Mouse (Mus musculus): ENCODE data around the gene Crtac1. TPM values are rescaled to one million over a fixed set of nuclear protein-coding genes. Genes with fewer than 3 reads are reported as not detected.

Gene Crtac1
- polyA plus RNA-seq (2015; fragmentation: Nextera tagmentation; extraction: Ambion mirVana) = 0.53 and 0.87 TPM in 2 replicates

DNA sequence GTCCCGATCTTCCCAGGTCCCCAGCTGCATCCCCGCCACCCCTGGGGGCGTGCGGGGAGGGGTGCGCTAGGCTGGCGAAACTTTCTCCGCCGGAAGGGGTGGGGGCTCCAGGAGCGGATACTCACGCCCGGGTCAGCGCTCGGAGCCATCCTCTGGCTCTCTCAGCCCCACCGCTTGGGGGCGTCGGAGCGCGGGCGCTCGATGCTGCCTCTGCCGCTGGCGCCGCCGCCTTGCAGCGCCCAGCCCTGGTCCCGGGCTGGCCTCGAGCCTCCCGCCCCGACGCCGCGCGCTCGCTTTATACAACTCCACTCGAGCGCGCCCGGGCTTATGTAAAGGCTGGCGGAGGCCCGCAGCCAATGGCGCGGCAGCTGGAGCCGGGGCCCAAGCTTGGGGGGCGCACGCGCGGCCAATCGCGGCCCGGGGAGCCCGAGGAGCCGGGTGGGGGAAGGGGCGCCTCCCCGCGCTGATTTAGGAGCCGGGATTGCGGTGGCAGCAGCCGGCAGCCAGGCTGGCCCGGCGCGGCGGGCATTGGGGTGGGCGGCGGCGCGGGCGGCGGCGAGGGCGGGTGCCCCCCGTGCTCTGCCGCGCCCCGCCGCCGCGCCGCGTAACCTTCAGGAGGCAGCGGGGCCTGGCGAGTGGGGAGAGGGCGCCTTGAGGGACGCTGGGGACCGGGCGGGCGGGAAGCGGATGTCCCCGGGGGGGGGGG, at the start of gene Crtac1:
TSS of gene Crtac1 (minus strand) at position 299 of the 706 bp plus-strand sequence.
- DNase-seq (ENCODE audit: low spot score) = no peak

DNA sequence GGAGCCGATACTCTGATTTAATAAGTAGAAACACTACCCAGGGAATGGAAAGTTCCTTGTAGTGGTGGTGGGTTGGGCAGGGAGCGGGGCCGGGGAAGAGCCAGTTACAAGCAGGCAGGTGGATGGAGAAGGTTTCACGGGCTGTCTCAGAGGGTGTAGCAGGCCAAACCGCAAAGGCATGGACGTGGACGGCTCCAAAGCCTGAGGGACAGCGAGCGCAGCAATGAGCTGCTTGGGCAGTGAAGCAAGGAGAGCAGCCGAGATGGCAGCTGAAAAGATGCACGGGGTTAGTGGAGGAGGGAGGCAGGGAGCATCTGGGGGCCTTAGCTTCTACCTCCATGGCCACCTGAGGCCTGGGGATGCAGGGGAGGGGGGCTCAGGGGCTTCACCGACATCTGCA, 46.7 kb upstream of the Crtac1 start:
- DNase-seq (ENCODE audit: low spot score) = no peak

GRCm38 (mm10) chr19:42477769-42478168, 46.2 kb upstream of the Crtac1 start:
- no peak for DNase-seq (ENCODE audit: low spot score)

DNA sequence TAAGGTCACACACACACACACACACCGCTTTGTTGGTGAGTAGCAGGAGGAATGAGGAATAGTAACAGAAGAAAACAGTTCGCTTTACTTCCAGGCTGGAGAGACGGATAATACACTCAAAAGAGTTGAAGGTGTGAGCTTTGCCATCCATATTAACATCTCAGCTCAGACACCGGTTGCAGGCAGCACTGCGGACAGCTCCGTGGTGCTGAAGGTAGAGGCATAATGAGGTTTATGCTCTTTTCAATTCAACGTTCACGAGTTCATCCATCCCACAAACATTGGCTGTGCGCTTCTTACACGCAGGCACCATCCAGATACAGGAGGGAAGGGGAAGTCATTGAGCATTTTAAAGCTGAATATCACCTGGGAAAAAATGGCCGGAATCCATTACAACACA, 41.2 kb upstream of the Crtac1 start:
- DNase-seq (ENCODE audit: low spot score) = no peak

- no peak for DNase-seq (ENCODE audit: low spot score)
Measured at GRCm38 (mm10) chr19:42471571-42471970, 40.0 kb upstream of the Crtac1 start.

GRCm38 (mm10) chr19:42461851-42462250, 30.3 kb upstream of the Crtac1 start:
- DNase-seq (ENCODE audit: low spot score) = no peak

- no peak for DNase-seq (ENCODE audit: low spot score)
Measured at GRCm38 (mm10) chr19:42461353-42461752, 29.8 kb upstream of the Crtac1 start.

DNA sequence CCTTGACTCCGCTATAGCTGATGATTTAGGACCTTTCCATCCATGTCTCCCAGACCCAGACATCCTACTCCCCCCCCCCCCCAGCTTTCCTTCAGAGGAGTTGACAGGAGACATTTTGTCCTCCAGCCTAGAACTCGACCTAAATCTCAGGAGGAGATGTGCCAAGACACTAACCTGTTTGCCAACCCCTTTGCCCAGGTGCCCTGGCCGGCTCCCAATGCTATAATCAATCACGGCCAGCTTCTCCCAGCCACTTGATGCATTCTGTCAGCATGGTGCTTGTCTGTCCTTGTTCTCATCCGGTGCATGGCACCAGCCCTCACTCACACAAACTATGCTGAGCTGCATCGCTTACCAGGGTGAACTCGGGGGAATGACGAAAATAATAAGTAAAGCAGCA, 27.9 kb upstream of the Crtac1 start:
- DNase-seq (ENCODE audit: low spot score) = no peak

GRCm38 (mm10) chr19:42454481-42455236, 23.1 kb upstream of the Crtac1 start:
- DNase-seq (ENCODE audit: low spot score) = no peak

DNA sequence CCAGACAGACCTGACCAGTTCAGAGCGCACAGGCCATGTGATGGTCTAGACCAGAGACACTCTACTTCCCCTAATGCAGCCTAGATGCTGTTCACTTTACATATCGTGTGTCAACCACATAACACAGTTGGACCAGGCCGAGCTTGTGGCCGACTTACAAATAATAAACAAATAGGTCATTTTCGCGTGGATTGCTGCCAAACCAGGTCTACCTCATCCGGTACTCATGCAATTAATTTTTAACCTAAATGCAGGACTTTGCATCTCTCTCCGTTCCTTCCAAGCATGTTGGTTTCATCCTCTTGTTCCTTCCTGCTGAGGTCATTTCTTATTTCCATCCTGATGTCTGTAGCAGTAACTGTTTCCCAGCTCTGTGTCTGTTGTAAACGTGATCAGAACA, 22.4 kb upstream of the Crtac1 start:
- no peak for DNase-seq (ENCODE audit: low spot score)

GRCm38 (mm10) chr19:42452539-42452938, 21.0 kb upstream of the Crtac1 start:
- DNase-seq (ENCODE audit: low spot score) = no peak

- no peak for DNase-seq (ENCODE audit: low spot score)
Measured at GRCm38 (mm10) chr19:42448539-42448938, 17.0 kb upstream of the Crtac1 start.

DNA sequence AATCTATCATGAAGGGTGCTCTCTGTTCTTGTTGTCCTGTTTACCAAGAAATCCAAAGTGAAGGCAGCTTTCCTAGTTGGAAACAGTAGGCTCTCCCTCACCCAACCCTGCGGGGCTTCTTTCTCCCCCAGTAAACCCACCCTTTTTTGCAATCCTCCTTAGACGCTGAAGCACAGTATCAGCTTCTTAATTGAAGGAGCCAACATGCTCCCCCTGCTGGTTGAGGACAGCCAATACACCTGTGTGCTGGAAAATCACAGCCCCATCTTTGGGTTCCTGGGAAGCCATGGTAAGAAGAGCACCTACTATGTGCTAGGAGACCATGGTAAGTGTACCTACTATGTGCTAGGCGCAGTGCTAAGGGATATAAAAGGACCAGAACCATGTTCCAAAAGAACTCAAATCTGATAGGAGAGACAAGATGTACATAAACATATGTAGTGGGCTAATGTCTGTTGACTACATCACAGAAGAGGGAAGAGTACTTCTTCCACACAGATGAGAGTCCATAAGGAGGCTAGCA, 12.4 kb upstream of the Crtac1 start:
- DNase-seq (ENCODE audit: low spot score) = peak; percentile 28

DNA sequence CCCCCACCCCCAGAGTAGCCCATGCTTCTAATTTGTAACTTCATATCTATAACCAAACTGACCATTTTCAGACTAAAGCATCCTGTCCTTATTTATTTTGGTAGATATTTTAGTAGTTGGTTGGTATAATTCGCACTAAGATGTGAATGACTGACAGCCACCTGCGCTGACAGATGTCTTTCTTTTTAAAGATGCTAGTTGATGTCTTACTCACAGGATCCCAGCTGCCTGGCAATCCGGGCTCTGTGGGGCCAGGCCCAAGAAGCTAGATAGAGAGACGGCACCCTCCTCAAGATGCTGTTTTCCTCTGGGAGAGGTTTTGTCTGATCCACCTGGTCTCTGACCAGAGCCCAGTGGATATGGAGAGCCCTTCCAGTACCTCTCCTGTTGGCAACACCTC, 11.7 kb upstream of the Crtac1 start:
- no peak for DNase-seq (ENCODE audit: low spot score)

DNA sequence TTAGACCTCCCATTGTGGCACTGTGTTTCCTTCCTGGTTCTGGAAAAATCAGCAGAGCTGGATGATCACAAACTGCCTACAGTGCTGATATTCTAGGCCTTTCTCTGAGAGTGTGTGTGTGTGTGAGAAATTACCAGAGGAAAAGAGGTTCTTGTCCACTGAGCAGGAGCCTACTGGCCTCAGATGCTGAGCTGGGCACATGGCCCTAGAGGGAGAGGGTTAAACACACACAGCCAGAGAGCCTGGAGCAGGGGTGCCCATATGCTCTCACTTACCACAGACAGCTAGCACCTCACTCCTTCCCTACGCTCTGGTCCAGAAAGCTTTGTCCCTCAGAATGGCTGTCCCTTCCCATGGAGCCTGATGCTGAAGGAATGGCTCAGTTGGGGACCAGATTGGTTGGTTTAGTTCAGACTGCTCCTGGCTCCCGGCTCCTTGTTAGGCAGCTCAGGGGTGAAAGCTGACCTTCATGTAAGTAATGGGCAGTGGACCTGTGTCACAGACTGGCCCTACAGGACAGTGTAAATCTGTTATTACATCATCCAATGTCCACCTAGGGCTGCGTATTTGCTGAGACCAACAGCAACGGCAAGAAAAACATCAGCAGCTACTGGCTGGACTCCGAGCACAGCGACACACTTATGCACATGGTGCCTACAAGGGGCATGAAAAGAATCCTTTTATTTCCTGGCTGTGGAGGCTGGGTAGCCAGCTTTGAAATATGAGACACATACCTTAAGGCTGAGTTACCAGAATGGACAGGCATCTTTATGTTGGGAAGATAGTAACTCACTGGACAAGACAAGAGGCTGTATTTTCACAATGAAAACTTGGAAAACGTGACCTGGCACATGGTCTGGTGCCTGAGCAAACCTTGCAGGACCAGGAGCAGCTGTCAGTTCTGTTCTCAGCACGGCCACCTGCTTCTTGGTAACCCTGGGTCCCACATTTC, 10.9 kb upstream of the Crtac1 start:
- DNase-seq (ENCODE audit: low spot score) = no peak

DNA sequence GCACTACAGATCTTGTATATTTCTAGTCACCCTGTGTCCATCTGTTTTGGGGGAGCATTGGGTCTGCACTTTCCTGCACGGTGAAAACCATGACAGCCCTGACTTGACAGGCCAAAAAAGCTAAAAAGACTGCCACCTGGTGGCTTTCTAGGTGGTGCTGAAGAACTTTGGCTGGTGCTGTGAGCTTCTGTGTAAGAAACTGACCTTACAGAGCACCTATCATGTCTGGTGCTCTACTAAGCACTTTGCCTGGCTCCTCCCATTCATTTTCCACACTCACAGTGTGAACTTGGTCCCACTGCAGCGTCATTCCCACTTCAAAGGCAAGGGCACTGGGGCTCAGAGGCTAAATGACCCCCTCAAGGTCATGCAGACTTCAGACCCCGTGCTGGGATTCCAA, 8.5 kb upstream of the Crtac1 start:
- no peak for DNase-seq (ENCODE audit: low spot score)

- no peak for DNase-seq (ENCODE audit: low spot score)
Measured at GRCm38 (mm10) chr19:42439353-42439752, 7.8 kb upstream of the Crtac1 start.

GRCm38 (mm10) chr19:42435621-42436020, 4.0 kb upstream of the Crtac1 start:
- DNase-seq (ENCODE audit: low spot score) = no peak

DNA sequence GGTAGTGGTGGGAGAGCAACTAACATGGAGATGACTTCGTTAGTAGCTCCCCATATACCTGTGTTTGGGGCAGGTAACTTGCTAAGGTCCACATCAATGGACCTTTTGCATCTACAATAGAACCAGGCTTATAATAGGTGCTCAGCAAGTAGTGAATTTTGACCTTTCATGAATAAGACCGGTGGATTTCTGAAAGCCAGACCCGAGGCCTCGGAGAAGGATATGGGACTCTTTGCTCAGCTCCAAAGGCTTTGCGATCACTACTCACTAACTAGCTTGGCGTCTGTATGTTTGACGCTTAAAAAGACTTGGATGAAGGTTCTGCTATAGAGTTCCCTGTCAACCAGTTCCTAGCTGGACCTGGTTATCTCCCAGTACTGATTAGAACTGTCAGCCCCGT, 1.2 kb upstream of the Crtac1 start:
- DNase-seq (ENCODE audit: low spot score) = no peak

- DNase-seq (ENCODE audit: low spot score) = no peak
Measured at GRCm38 (mm10) chr19:42432191-42432590, 608 bp upstream of the Crtac1 start.

DNA sequence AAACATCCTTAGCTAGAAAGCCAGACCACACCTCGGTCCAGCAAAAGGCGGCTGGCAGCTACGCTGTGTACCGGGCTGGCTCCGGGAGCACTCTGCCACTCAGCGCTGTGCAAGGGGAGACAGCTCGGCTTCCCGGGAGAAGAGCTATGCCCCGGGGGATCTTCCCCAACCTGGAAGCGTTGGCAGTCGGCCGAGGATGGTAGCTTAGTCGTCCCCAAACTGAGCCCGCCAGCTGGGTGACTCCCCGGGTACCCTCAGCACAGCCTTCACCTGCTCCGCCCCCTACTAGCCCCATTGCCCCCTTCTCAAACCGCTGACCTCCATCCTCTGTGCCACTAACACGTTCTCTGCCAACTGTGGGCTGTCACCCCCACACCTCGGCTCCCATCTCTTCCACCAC, 602 bp downstream of the Crtac1 start:
- DNase-seq (ENCODE audit: low spot score) = no peak

Data from thymus, postnatal 0 days (tissue).